Mouse (Mus musculus) embryo, embryonic 9.5 days (tissue): ENCODE data around the gene Wdr82.

Experiments
- DNase-seq: peaks from one replicate; pipeline ENCODE4 v3.0.0-alpha.2; 2017; ENCODE audit errors: extremely low spot score

Gene Wdr82

GRCm38 (mm10) chr9:106225469-106226150 is 54.9 kb downstream of the Wdr82 start:
- no peak for DNase-seq

GRCm38 (mm10) chr9:106226151-106226682 is 55.5 kb downstream of the Wdr82 start:
- DNase-seq: peak; percentile 54

- DNase-seq: no peak
Measured at GRCm38 (mm10) chr9:106227790-106228429, 57.2 kb downstream of the Wdr82 start.

- no peak for DNase-seq
Measured at GRCm38 (mm10) chr9:106230051-106230733, 59.5 kb downstream of the Wdr82 start.

- DNase-seq: no peak
Measured at GRCm38 (mm10) chr9:106230734-106231106, 60.0 kb downstream of the Wdr82 start.

GRCm38 (mm10) chr9:106231220-106231619 is 60.5 kb downstream of the Wdr82 start:
- DNase-seq: no peak

- no peak for DNase-seq
Measured at GRCm38 (mm10) chr9:106231816-106232215, 61.1 kb downstream of the Wdr82 start.

- DNase-seq: no peak
Measured at GRCm38 (mm10) chr9:106232956-106233355, 62.2 kb downstream of the Wdr82 start.

- no peak for DNase-seq
Measured at GRCm38 (mm10) chr9:106233953-106234352, 63.2 kb downstream of the Wdr82 start.

GRCm38 (mm10) chr9:106235194-106235830 is 64.6 kb downstream of the Wdr82 start:
- no peak for DNase-seq

- no peak for DNase-seq
Measured at GRCm38 (mm10) chr9:106236156-106236817, 65.6 kb downstream of the Wdr82 start.

GRCm38 (mm10) chr9:106236818-106237211 is 66.1 kb downstream of the Wdr82 start:
- DNase-seq: no peak

- no peak for DNase-seq
Measured at GRCm38 (mm10) chr9:106237401-106237800, 66.7 kb downstream of the Wdr82 start.

- no peak for DNase-seq
Measured at GRCm38 (mm10) chr9:106237878-106238277, 67.2 kb downstream of the Wdr82 start.
